Mouse (Mus musculus) embryonic facial prominence, embryonic 14.5 days (tissue): Measurements from ENCODE around the gene Klhl33. TPM values are rescaled to one million over a fixed set of nuclear protein-coding genes. Genes with fewer than 3 reads are reported as not detected.
"Not testable (repeated sequence)": the region's sequence is repeated elsewhere in the genome, so short reads cannot be mapped to it uniquely, and the experiment has no call there.

Source experiments
- ATAC-seq: fragments of 200-750 bp; cut with Nextera tagmentation; 2 replicates; pipeline ENCODE4 v1.8.0; 2017; ENCODE audit warnings: low read depth, moderate number of reproducible peaks, moderate TSS enrichment
- DNase-seq: peaks from one replicate; pipeline ENCODE4 v3.0.0-alpha.2; 2015; ENCODE audit warnings: low spot score
- H3K27ac ChIP-seq: fragments of 300-500 bp; sonication (generic); replicated peaks from 2 replicates; pipeline ENCODE4 v1.5.1; 2014; ENCODE audit warnings: low read depth, mild to moderate bottlenecking, low read length, moderate library complexity
- H3K27me3 ChIP-seq: fragments of 300-500 bp; sonication (generic); replicated peaks from 2 replicates; pipeline ENCODE4 v1.6.1; 2014; ENCODE audit warnings: low read length; ENCODE audit not compliant: control insufficient read depth, insufficient read depth
- H3K36me3 ChIP-seq: fragments of 300-500 bp; sonication (generic); 2 replicates; pipeline ENCODE4 v1.6.1; 2014; ENCODE audit warnings: low read length, mixed read lengths; ENCODE audit not compliant: control insufficient read depth, insufficient read depth
- H3K4me1 ChIP-seq: fragments of 300-500 bp; sonication (generic); 2 replicates; pipeline ENCODE4 v1.6.1; 2014; ENCODE audit warnings: antibody characterized with exemption, low read length; ENCODE audit not compliant: control insufficient read depth, insufficient read depth
- H3K4me2 ChIP-seq: fragments of 300-500 bp; sonication (generic); 2 replicates; pipeline ENCODE4 v1.6.1; 2014; ENCODE audit warnings: low read depth, mild to moderate bottlenecking, low read length, moderate library complexity, mixed read lengths
- H3K4me3 ChIP-seq: fragments of 300-500 bp; sonication (generic); 2 replicates; pipeline ENCODE4 v1.5.1; 2014; ENCODE audit warnings: low read depth, mild to moderate bottlenecking, low read length
- H3K9ac ChIP-seq: fragments of 300-500 bp; sonication (generic); 2 replicates; pipeline ENCODE4 v1.6.1; 2014; ENCODE audit warnings: low read depth, mild to moderate bottlenecking, low read length, moderate library complexity, mixed read lengths
- H3K9me3 ChIP-seq: fragments of 300-500 bp; sonication (generic); 2 replicates; pipeline ENCODE4 v1.6.1; 2016; ENCODE audit warnings: low read length; ENCODE audit not compliant: control insufficient read depth
- WGBS: fragments of 180-500 bp; shearing (Covaris S2); extraction: QIAGEN DNeasy Blood & Tissue Kit; methylation state at CpG from one replicate; pipeline ENCODE4 v1.1.7; 2014; 5-methylcytosine and 5-hydroxymethylcytosine counted together
- polyA plus RNA-seq: library from polyadenylated mRNA; unstranded; fragments of >200 nt; fragmentation: Nextera tagmentation; extraction: Ambion mirVana; gene quantifications from 2 replicates; pipeline ENCODE4 v1.2.1, GENCODE M21; 2014

The Klhl33 gene
- 0.21 and 0.28 TPM in 2 replicates for polyA plus RNA-seq

DNA sequence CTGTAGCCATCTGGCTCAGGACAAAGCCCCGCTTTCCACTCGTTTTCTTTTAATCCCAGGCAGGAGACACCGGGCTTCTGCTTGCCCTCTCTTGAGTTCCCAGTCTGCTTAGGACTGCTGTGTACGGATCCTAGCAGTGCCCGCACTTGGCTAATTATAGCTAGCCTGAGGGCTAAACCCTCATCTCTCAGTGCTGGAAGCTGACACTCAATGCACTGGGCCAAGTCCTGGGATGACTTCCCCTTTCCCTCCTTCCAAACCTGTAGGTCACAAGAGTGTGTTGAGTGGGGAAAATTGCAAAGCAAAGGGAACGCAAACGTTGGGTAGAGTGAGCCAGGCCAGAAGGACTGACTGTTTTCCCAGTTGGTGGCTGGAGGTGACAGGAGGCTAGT lies at the start of gene Klhl33:
Gene Klhl33 (minus strand): TSS at position 134 of the 392 bp plus-strand sequence.
- H3K36me3 ChIP-seq = no peaks in the 10 kb centered on the region
- H3K9me3 ChIP-seq = no peaks in the 10 kb centered on the region
- peak within 1 kb of the TSS; percentile 62 for H3K9ac ChIP-seq
- DNase-seq (no peak), ATAC-seq (no peak)
- WGBS = 33% methylated on average over 7 of the region's 7 CpGs
- no peaks in the 10 kb centered on the region for H3K27me3 ChIP-seq
- peak within 1 kb of the TSS; percentile 43 for H3K4me3 ChIP-seq
- H3K27ac ChIP-seq = no peak within 1 kb of the TSS
- 0 out of 2 replicates have a peak, but pooled peaks cover 3% of the 10 kb centered on the region for H3K4me1 ChIP-seq
- H3K4me2 ChIP-seq = peak within 1 kb of the TSS; percentile 90

DNA sequence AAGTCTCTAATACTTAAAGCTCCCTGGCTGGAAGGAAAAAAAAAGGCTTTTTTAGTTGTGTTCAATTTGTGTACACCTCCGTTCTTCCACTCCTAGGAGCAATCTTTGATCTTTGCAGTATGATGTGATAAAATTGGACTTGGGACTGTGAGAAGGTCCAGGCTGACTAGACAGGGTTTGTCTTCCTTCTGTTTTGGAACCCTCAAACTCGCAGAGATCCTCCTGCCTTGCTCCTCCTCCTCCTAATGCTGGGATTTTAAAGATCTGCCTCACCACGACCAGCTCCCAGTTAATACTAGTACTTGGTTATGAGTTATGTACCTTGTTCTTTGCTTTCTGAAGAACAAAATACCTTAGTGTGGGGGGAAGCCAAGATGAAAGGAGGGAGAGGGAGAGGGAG lies 48.2 kb upstream of the Klhl33 start:
- not testable (repeated sequence) for H3K27ac ChIP-seq, DNase-seq, H3K9me3 ChIP-seq, ATAC-seq, H3K36me3 ChIP-seq, H3K27me3 ChIP-seq, H3K4me1 ChIP-seq
- Histone ChIP-seq H3K4me3 (peak overlapping the region; percentile 54), H3K9ac (peak overlapping the region; percentile 65), H3K4me2 (peak overlapping the region; percentile 66)
- WGBS = 30% methylated on average over 3 of the region's 3 CpGs

DNA sequence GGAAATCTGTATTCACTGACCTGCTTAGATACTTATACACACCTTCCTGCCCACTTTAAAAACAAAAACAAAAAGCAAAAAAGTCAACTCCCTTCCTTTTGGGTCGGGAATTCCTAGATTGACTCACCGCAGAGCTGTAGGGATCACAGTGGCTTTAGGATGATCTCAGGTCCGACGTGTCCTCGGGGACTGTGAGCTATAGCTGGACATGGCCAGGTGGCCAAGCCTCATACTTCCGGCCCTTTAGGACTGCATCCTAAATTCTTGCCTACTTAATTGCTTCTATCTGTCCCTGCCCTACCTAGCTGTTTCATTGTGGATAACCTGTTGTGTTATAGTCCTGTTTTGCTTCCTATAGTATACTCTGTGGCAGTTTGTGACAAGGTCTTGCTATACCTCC lies 47.8 kb upstream of the Klhl33 start:
- H3K4me3 ChIP-seq = peak overlapping the region; percentile 54
- peak overlapping the region; percentile 88 for H3K27ac ChIP-seq
- not testable (repeated sequence) for DNase-seq, H3K36me3 ChIP-seq, ATAC-seq, H3K27me3 ChIP-seq, H3K9me3 ChIP-seq, H3K4me1 ChIP-seq
- peak overlapping the region; percentile 65 for H3K9ac ChIP-seq
- WGBS = 10% methylated on average over 6 of the region's 6 CpGs
- H3K4me2 ChIP-seq = peak overlapping the region; percentile 66

DNA sequence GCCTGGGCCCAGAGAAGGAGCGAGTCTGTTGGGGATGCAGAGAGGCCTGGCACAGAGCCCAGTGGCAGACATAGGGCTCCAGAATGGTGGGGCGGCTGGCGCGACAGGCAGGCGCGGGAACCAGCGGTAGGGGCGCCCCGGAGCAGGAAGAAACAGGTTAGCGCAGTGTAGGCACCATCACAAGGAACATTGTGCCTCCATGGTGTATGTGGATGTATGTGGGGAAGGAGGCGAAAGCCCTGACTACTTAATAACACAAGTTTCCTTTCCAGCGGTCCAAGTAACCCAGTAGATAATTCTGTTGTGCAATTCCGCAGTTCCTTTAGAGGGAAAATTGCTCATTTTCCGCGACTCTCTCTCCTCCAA lies 47.3 kb upstream of the Klhl33 start:
- peak; percentile 97 for ATAC-seq

DNA sequence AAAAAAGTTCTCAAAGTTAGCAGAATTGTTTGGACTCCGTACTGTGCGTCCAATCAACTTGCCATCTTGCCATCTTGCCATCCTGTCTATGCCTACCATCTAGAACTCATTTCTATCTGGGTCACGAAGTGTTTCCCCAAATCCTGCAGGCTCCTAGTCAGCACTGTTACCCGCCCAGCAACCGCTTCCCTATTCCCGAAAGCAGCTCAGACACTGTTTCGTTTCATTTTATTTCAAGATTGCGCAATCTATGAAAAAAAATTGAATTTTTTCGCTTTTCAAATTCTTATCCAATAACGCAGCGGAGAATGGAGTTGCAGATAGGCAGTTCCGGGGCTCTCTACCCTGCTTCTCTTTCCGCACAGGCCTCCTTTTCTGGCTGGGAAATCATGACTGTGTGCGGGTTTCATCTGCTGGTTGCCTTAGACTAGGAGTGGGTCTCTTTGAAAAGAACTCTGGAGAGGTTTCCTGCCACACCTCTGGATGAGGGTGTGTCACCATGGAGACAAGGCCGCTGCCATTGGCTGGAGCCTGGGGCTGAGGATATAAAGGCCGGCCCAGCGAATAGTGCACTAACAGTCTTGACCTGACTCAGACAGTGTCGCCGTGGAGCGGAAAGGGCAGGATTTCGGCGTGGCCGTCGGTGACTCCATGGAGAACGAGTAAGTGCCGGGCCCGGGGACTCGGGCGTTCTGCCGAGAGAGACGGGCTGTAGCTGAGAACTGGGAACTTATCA lies 46.8 kb upstream of the Klhl33 start, which contains the start of gene Gm49342:
Gene Gm49342 (plus strand): TSS at position 586 of the 736 bp plus-strand sequence.
- H3K9ac ChIP-seq = peak within 1 kb of the TSS; percentile 65

More for the DNA sequence above, 47.3 kb upstream of the Klhl33 start:
- under 1% methylated on average over 15 of the region's 15 CpGs for WGBS
- H3K4me3 ChIP-seq = peak overlapping the region; percentile 54
- H3K36me3 ChIP-seq, H3K9me3 ChIP-seq, H3K4me1 ChIP-seq, H3K27me3 ChIP-seq: not testable (repeated sequence)
- DNase-seq = peak; percentile 52
- H3K4me2 ChIP-seq = peak overlapping the region; percentile 66
- H3K9ac ChIP-seq = peak overlapping the region; percentile 65
- peak overlapping the region; percentile 88 for H3K27ac ChIP-seq

GRCm38 (mm10) chr14:50938940-50939339 lies 41.6 kb upstream of the Klhl33 start:
- no peak overlapping the region for H3K4me2 ChIP-seq
- no peak overlapping the region for H3K9ac ChIP-seq
- H3K27ac ChIP-seq = no peak overlapping the region
- H3K27me3 ChIP-seq = no peaks in the 10 kb centered on the region
- no peak overlapping the region for H3K4me3 ChIP-seq
- no peak for DNase-seq
- 48% methylated on average over 2 of the region's 2 CpGs for WGBS
- H3K4me1 ChIP-seq = no peaks in the 10 kb centered on the region
- no peaks in the 10 kb centered on the region for H3K36me3 ChIP-seq
- no peak for ATAC-seq
- no peaks in the 10 kb centered on the region for H3K9me3 ChIP-seq

More for the DNA sequence above, 46.8 kb upstream of the Klhl33 start, which contains the start of gene Gm49342:
- ATAC-seq (peak; percentile 99), DNase-seq (peak; percentile 97)
- Histone ChIP-seq H3K9me3 (no peaks in the 10 kb centered on the region), H3K27ac (peak within 1 kb of the TSS; percentile 88), H3K4me3 (peak within 1 kb of the TSS; percentile 54), H3K36me3 (no peaks in the 10 kb centered on the region), H3K4me2 (peak within 1 kb of the TSS; percentile 66), H3K4me1 (peaks cover 4% of the 10 kb centered on the region), H3K27me3 (no peaks in the 10 kb centered on the region)
- 16% methylated on average over 31 of the region's 31 CpGs for WGBS

DNA sequence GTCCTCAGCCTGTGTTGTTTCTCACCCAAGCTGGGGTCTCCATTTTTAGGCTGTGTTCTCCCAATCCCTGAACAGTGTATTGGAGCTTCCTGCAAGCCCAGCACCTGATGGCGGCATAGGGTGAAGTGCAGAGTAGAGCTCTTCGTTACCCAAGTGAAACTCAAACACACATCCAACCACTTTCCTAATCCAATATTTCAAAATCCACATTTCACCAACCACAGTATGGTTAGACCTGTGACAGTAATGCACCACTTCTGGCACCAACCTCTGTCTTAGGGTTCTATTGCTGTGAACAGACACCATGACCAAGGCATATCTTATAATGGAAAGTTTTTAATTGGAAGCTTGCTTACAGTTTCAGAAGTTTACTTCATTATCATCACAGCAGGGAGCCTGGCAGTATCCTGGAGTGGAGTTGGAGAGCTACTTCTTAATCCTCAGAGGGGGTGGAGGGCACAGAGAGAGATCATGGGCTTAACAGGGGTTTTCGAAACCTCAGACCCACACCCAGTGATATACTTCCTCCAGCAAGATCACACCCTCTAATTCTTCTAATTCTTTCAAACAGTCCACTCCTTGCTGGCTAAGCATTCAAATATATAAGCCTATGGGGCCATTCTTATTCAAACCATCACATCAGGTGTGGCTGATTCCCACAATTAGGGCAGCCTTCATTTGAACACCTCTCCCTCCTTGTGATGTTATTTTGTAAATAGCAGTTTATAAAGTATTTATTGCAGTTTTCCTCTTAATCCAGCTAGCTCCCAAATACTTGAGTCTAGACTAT lies 41.0 kb upstream of the Klhl33 start:
- Histone ChIP-seq H3K4me3 (no peak overlapping the region), H3K4me2 (no peak overlapping the region), H3K27ac (no peak overlapping the region), H3K27me3 (no peaks in the 10 kb centered on the region), H3K36me3 (no peaks in the 10 kb centered on the region), H3K9me3 (no peaks in the 10 kb centered on the region), H3K4me1 (no peaks in the 10 kb centered on the region), H3K9ac (no peak overlapping the region)
- WGBS = 85% methylated on average over 3 of the region's 3 CpGs
- DNase-seq (no peak), ATAC-seq (no peak)

DNA sequence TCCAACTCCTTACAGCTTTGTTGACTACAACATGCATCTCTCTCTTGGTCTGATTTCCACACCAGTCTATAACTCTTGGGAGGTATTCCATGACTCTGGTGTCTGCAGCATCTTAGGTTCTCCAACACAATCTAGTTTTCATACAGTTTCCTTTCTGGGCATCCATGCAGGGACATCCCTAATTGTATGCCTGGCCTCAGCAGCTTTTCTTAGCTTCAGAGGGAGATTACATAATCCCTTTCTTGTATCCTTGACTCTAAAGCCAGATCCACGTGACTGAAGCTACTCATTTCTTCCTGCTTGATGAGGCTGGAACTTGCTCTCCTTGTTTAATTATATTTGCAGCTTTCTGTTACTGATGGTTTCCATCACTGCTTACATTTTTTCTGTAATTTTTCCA lies 39.3 kb upstream of the Klhl33 start:
- Histone ChIP-seq H3K27ac (no peak overlapping the region), H3K4me3 (no peak overlapping the region)
- WGBS = 57% methylated on average over 1 of the region's 1 CpGs

More for the DNA sequence above, 39.3 kb upstream of the Klhl33 start:
- Histone ChIP-seq H3K27me3 (no peaks in the 10 kb centered on the region), H3K9ac (no peak overlapping the region), H3K4me1 (no peaks in the 10 kb centered on the region), H3K4me2 (no peak overlapping the region), H3K9me3 (no peaks in the 10 kb centered on the region), H3K36me3 (no peaks in the 10 kb centered on the region)
- ATAC-seq (no peak), DNase-seq (no peak)
